Mouse (Mus musculus): ENCODE data around the gene Gtf2f2. TPM values are rescaled to one million over a fixed set of nuclear protein-coding genes. Genes with fewer than 3 reads are reported as not detected.
A peak's percentile ranks its signal among the peaks of the same experiment; 100 is the strongest.

The Gtf2f2 gene
- polyA plus RNA-seq, 1 experiment from 2014 or later: 40.5 TPM

- 13% methylated on average over 7 of the region's 7 CpGs for WGBS
- ATAC-seq (ENCODE audit: low read depth): peak; percentile 68
- Histone ChIP-seq H3K27me3 (ENCODE audit: control insufficient read depth, insufficient read depth, low read length) (no peaks in the 10 kb centered on the region), H3K4me2 (ENCODE audit: low read depth, low read length) (peak overlapping the region; percentile 6; the same call in 1 of the 2 replicates), H3K4me1 (ENCODE audit: control insufficient read depth, insufficient read depth, low read length) (peaks cover 18% of the 10 kb centered on the region), H3K36me3 (ENCODE audit: control insufficient read depth, insufficient read depth, low read length) (no peaks in the 10 kb centered on the region), H3K9ac (replicated peaks; ENCODE audit: low read depth, low read length) (no peak overlapping the region), H3K4me3 (ENCODE audit: low read depth, low read length) (no peak overlapping the region), H3K9me3 (ENCODE audit: control insufficient read depth, low read length) (no peaks in the 10 kb centered on the region), H3K27ac (ENCODE audit: low read depth, low read length) (peak overlapping the region; percentile 81)
Observed at GRCm38 (mm10) chr14:76032671-76033136, 22.0 kb upstream of the Gtf2f2 start.

- Histone ChIP-seq H3K9me3 (ENCODE audit: control insufficient read depth, low read length) (no peaks in the 10 kb centered on the region), H3K27me3 (ENCODE audit: control insufficient read depth, insufficient read depth, low read length) (no peaks in the 10 kb centered on the region), H3K27ac (ENCODE audit: low read depth, low read length) (peak overlapping the region; percentile 66), H3K4me2 (ENCODE audit: low read depth, low read length) (no peak overlapping the region), H3K36me3 (ENCODE audit: control insufficient read depth, insufficient read depth, low read length) (no peaks in the 10 kb centered on the region), H3K4me3 (ENCODE audit: low read depth, low read length) (no peak overlapping the region), H3K4me1 (ENCODE audit: control insufficient read depth, insufficient read depth, low read length) (peaks cover 18% of the 10 kb centered on the region), H3K9ac (replicated peaks; ENCODE audit: low read depth, low read length) (no peak overlapping the region)
- WGBS: 49% methylated on average over 11 of the region's 11 CpGs
- no peak for ATAC-seq (ENCODE audit: low read depth)
Observed at GRCm38 (mm10) chr14:76031117-76031842, 20.6 kb upstream of the Gtf2f2 start.

- 88% methylated on average over 4 of the region's 4 CpGs for WGBS
- no peaks in the 10 kb centered on the region for H3K36me3 ChIP-seq (ENCODE audit: control insufficient read depth, insufficient read depth, low read length)
- no peak for ATAC-seq (ENCODE audit: low read depth)
Observed at GRCm38 (mm10) chr14:76024641-76025040, 14.0 kb upstream of the Gtf2f2 start.

GRCm38 (mm10) chr14:76020927-76021719, 10.5 kb upstream of the Gtf2f2 start:
- ATAC-seq (ENCODE audit: low read depth): no peak
- Histone ChIP-seq H3K4me2 (ENCODE audit: low read depth, low read length) (no peak overlapping the region), H3K4me3 (ENCODE audit: low read depth, low read length) (no peak overlapping the region), H3K27ac (ENCODE audit: low read depth, low read length) (0 out of 2 replicates have a peak overlapping the region, but pooled peaks have one; percentile 45), H3K27me3 (ENCODE audit: control insufficient read depth, insufficient read depth, low read length) (no peaks in the 10 kb centered on the region), H3K9me3 (ENCODE audit: control insufficient read depth, low read length) (no peaks in the 10 kb centered on the region), H3K9ac (replicated peaks; ENCODE audit: low read depth, low read length) (no peak overlapping the region), H3K36me3 (ENCODE audit: control insufficient read depth, insufficient read depth, low read length) (no peaks in the 10 kb centered on the region), H3K4me1 (ENCODE audit: control insufficient read depth, insufficient read depth, low read length) (no peaks in the 10 kb centered on the region; the same call in 1 of the 2 replicates)
- 36% methylated on average over 7 of the region's 7 CpGs for WGBS

More at GRCm38 (mm10) chr14:76024641-76025040, 14.0 kb upstream of the Gtf2f2 start:
- Histone ChIP-seq H3K9me3 (ENCODE audit: control insufficient read depth, low read length) (no peaks in the 10 kb centered on the region), H3K27me3 (ENCODE audit: control insufficient read depth, insufficient read depth, low read length) (no peaks in the 10 kb centered on the region), H3K4me3 (ENCODE audit: low read depth, low read length) (no peak overlapping the region), H3K27ac (ENCODE audit: low read depth, low read length) (no peak overlapping the region), H3K4me1 (ENCODE audit: control insufficient read depth, insufficient read depth, low read length) (no peaks in the 10 kb centered on the region; the same call in 1 of the 2 replicates), H3K9ac (replicated peaks; ENCODE audit: low read depth, low read length) (no peak overlapping the region), H3K4me2 (ENCODE audit: low read depth, low read length) (no peak overlapping the region)

GRCm38 (mm10) chr14:76020259-76020785, 9.7 kb upstream of the Gtf2f2 start:
- WGBS: 44% methylated on average over 5 of the region's 5 CpGs
- Histone ChIP-seq H3K27me3 (ENCODE audit: control insufficient read depth, insufficient read depth, low read length) (no peaks in the 10 kb centered on the region), H3K4me2 (ENCODE audit: low read depth, low read length) (no peak overlapping the region), H3K4me3 (ENCODE audit: low read depth, low read length) (no peak overlapping the region), H3K9me3 (ENCODE audit: control insufficient read depth, low read length) (no peaks in the 10 kb centered on the region), H3K9ac (replicated peaks; ENCODE audit: low read depth, low read length) (no peak overlapping the region), H3K27ac (ENCODE audit: low read depth, low read length) (0 out of 2 replicates have a peak overlapping the region, but pooled peaks have one; percentile 1), H3K36me3 (ENCODE audit: control insufficient read depth, insufficient read depth, low read length) (no peaks in the 10 kb centered on the region), H3K4me1 (ENCODE audit: control insufficient read depth, insufficient read depth, low read length) (no peaks in the 10 kb centered on the region; the same call in 1 of the 2 replicates)
- ATAC-seq (ENCODE audit: low read depth): peak; percentile 64

GRCm38 (mm10) chr14:76017785-76018490, 7.3 kb upstream of the Gtf2f2 start:
- H3K27ac ChIP-seq (ENCODE audit: low read depth, low read length): 0 out of 2 replicates have a peak overlapping the region, but pooled peaks have one; percentile 8
- ATAC-seq (ENCODE audit: low read depth): 0 out of 2 replicates have a peak, but pooled peaks have one; percentile 57
- H3K4me1 ChIP-seq (ENCODE audit: control insufficient read depth, insufficient read depth, low read length): no peaks in the 10 kb centered on the region; the same call in 1 of the 2 replicates
- H3K4me2 ChIP-seq (ENCODE audit: low read depth, low read length): no peak overlapping the region
- H3K9me3 ChIP-seq (ENCODE audit: control insufficient read depth, low read length): no peaks in the 10 kb centered on the region
- H3K9ac ChIP-seq (replicated peaks; ENCODE audit: low read depth, low read length): no peak overlapping the region
- no peak overlapping the region for H3K4me3 ChIP-seq (ENCODE audit: low read depth, low read length)
- no peaks in the 10 kb centered on the region for H3K36me3 ChIP-seq (ENCODE audit: control insufficient read depth, insufficient read depth, low read length)
- WGBS: 44% methylated on average over 10 of the region's 10 CpGs
- H3K27me3 ChIP-seq (ENCODE audit: control insufficient read depth, insufficient read depth, low read length): no peaks in the 10 kb centered on the region

GRCm38 (mm10) chr14:76014331-76014730, 3.7 kb upstream of the Gtf2f2 start:
- Histone ChIP-seq H3K27ac (ENCODE audit: low read depth, low read length) (no peak overlapping the region), H3K4me1 (ENCODE audit: control insufficient read depth, insufficient read depth, low read length) (peaks cover 8% of the 10 kb centered on the region), H3K36me3 (ENCODE audit: control insufficient read depth, insufficient read depth, low read length) (no peaks in the 10 kb centered on the region), H3K4me2 (ENCODE audit: low read depth, low read length) (no peak overlapping the region), H3K9ac (replicated peaks; ENCODE audit: low read depth, low read length) (no peak overlapping the region), H3K27me3 (ENCODE audit: control insufficient read depth, insufficient read depth, low read length) (no peaks in the 10 kb centered on the region), H3K4me3 (ENCODE audit: low read depth, low read length) (no peak overlapping the region), H3K9me3 (ENCODE audit: control insufficient read depth, low read length) (no peaks in the 10 kb centered on the region)
- ATAC-seq (ENCODE audit: low read depth): no peak
- 35% methylated on average over 2 of the region's 2 CpGs for WGBS

GRCm38 (mm10) chr14:76011062-76011457, 395 bp upstream of the Gtf2f2 start:
- Histone ChIP-seq H3K36me3 (ENCODE audit: control insufficient read depth, insufficient read depth, low read length) (no peaks in the 10 kb centered on the region), H3K27me3 (ENCODE audit: control insufficient read depth, insufficient read depth, low read length) (no peaks in the 10 kb centered on the region), H3K4me2 (ENCODE audit: low read depth, low read length) (peak overlapping the region; percentile 78), H3K4me3 (ENCODE audit: low read depth, low read length) (peak overlapping the region; percentile 96), H3K4me1 (ENCODE audit: control insufficient read depth, insufficient read depth, low read length) (peaks cover 15% of the 10 kb centered on the region), H3K27ac (ENCODE audit: low read depth, low read length) (no peak overlapping the region; the same call in 1 of the 2 replicates), H3K9ac (replicated peaks; ENCODE audit: low read depth, low read length) (no peak overlapping the region), H3K9me3 (ENCODE audit: control insufficient read depth, low read length) (no peaks in the 10 kb centered on the region)
- 32% methylated on average over 7 of the region's 7 CpGs for WGBS
- ATAC-seq (ENCODE audit: low read depth): peak; percentile 9; the same call in 1 of the 2 replicates

Measured in neural tube, embryonic 14.5 days (tissue).